Mouse (Mus musculus): ENCODE measurements around the gene Slco2a1.

GRCm38 (mm10) chr9:102944891-102945290 is 43.6 kb upstream of the Slco2a1 start:
- TF ChIP-seq CTCF (IDR thresholded peaks at IDR 0.05; ENCODE audit: borderline replicate concordance, insufficient read depth, low read length) (no peak), POLR2A (IDR thresholded peaks at IDR 0.05; ENCODE audit: low read depth, low read length) (no peak)
